Mouse (Mus musculus): ENCODE data around the gene Slc30a2. TPM values are rescaled to one million over a fixed set of nuclear protein-coding genes. Genes with fewer than 3 reads are reported as not detected.
A peak's percentile ranks its signal among the peaks of the same experiment; 100 is the strongest.
"Not testable (repeated sequence)": the region's sequence is repeated elsewhere in the genome, so short reads cannot be mapped to it uniquely, and the experiment has no call there.

The Slc30a2 gene
- 0.41 and 0.51 TPM in 2 replicates for polyA plus RNA-seq (2012; rRNA removed)

DNA sequence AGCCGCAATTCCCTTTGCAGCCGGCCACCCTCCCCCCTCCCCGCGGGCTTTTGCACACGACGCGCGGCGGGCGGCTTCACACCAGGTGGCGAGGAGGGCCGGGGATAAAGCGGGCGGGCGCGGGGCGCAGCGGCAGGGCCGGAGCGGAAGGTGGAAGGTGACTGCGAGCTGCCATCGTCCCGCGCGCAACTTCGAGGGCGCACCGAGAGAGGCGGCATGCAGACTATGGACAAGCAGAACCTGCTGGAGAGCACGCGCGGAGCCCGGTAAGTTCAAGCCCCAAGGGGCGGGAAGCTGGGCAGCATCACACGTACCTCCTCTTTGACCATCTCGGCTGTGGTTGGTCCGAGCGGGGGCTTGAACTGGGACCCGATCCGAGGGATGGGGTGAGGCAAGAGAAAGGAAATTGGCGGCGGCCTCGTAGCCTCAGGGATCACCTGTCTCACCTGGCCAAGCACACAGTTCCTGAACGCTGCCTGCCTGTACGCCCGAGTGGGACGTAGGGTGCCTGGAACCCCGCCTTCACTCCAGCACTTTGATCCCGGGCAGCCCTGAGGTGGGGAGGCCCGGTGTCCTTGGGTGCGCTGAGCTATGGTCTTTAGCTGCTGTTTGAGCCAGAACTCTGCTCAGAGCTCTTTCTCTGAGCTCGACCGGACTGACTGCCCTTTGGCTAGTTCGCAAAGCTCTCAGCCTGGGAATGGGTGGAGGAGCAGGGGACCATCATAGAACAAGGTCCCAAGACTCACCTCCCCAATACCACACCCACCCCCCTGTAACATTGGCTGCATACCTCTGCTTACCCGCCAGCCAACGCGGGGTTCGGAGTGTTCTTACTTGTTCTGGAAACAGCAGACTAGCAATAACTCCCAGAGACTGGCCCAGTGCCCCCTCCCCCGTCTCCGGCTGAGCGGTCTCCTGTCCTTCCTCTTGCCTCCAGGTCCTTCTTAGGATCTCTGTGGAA is at the start of gene Slc30a2:
Slc30a2 (plus strand) TSS at position 111 of the 961 bp plus-strand sequence.
- no peak for DNase-seq
- peaks cover 2% of the 10 kb centered on the region; the same call in 1 of the 2 replicates for H3K4me1 ChIP-seq (ENCODE audit: control insufficient read depth, insufficient read depth, low read length)
- H3K4me3 ChIP-seq (replicated peaks; ENCODE audit: extremely low read depth, low read depth, low read length): peak within 1 kb of the TSS; percentile 11
- WGBS: 5% methylated on average over 61 of the region's 61 CpGs
- TF ChIP-seq CTCF (IDR thresholded peaks at IDR 0.05; ENCODE audit: insufficient read depth, low read length) (no peak), POLR2A (IDR thresholded peaks at IDR 0.05; ENCODE audit: borderline replicate concordance, extremely low read depth, low read depth, low read length) (no peak)

DNA sequence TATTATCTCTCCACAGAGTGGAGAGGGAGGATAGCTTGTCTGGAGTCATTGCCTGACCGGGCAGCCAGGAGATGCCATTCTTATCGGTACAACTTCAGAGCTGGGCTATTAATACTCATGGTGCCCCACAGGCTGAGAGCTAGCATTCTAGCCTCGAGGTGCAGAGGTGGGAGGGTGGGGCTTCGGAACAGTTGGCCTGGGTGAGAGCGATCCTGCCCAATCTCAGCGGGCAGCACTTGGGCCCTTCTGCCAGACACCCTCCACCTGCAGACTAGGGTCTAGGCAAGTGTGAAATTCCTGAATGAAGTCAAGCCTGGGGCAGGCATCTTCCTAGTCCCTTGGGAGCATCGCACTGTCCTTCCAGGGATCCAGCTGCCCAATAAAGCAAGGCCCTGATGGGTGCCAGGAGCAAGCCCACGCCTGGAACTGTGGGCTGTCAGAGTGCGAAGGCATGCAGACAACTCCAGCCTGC is 49.3 kb upstream of the Slc30a2 start:
- H3K4me1 ChIP-seq (ENCODE audit: control insufficient read depth, insufficient read depth, low read length): no peaks in the 10 kb centered on the region
- 48% methylated on average over 9 of the region's 9 CpGs for WGBS
- DNase-seq: no peak
- no peak overlapping the region for H3K4me3 ChIP-seq (replicated peaks; ENCODE audit: extremely low read depth, low read depth, low read length)
- no peak for TF ChIP-seq POLR2A (IDR thresholded peaks at IDR 0.05; ENCODE audit: borderline replicate concordance, extremely low read depth, low read depth, low read length)
- TF ChIP-seq CTCF (IDR thresholded peaks at IDR 0.05; ENCODE audit: insufficient read depth, low read length): no peak

DNA sequence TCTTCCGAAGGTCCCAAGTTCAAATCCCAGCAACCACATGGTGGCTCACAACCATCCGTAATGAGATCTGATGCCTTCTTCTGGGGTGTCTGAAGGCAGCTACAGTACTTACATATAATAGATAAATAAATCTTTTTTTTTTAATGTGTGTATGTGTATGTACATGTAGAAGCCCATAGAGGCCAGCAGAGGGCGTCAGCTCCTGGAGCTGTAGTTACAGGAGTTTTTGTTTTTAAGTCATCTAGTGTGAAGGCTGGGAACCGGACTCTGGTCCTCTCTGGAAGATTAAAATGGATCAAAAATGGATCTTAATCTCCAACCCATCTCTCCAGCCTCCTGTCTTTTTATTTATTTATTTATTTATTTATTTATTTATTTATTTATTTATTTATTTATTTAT is 46.9 kb upstream of the Slc30a2 start:
- not testable (repeated sequence) for H3K4me3 ChIP-seq (replicated peaks; ENCODE audit: extremely low read depth, low read depth, low read length); H3K4me1 ChIP-seq (ENCODE audit: control insufficient read depth, insufficient read depth, low read length); DNase-seq
- 85% methylated on average over 4 of the region's 4 CpGs for WGBS

GRCm38 (mm10) chr4:134296523-134296922 is 46.5 kb upstream of the Slc30a2 start:
- 90% methylated on average over 4 of the region's 4 CpGs for WGBS
- no peak for TF ChIP-seq POLR2A (IDR thresholded peaks at IDR 0.05; ENCODE audit: borderline replicate concordance, extremely low read depth, low read depth, low read length)
- TF ChIP-seq CTCF (IDR thresholded peaks at IDR 0.05; ENCODE audit: insufficient read depth, low read length): no peak
- Histone ChIP-seq H3K4me3 (replicated peaks; ENCODE audit: extremely low read depth, low read depth, low read length) (no peak overlapping the region), H3K4me1 (ENCODE audit: control insufficient read depth, insufficient read depth, low read length) (no peaks in the 10 kb centered on the region)
- DNase-seq: no peak

DNA sequence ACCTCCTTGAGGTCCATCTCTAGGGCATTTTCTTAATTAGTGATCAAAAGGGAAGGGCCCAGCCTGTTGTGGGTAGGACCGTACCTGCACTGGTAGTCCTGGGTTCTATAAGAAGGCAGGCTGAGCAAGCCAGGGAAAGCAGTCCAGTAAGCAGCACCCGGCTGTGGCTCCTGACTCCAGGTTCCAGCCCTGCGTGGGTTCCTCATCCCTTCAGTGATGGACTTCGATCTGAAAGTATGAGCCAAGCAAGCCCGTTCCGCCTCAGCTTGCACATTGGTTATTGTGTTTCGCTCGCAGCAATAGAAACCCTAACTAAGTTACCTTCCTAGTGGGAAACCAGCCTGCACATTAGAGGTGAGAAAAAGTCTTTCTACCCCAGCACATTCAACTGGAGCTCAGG is 45.6 kb upstream of the Slc30a2 start:
- no peaks in the 10 kb centered on the region for H3K4me1 ChIP-seq (ENCODE audit: control insufficient read depth, insufficient read depth, low read length)
- 95% methylated on average over 8 of the region's 8 CpGs for WGBS
- TF ChIP-seq CTCF (IDR thresholded peaks at IDR 0.05; ENCODE audit: insufficient read depth, low read length): no peak
- DNase-seq: no peak
- H3K4me3 ChIP-seq (replicated peaks; ENCODE audit: extremely low read depth, low read depth, low read length): no peak overlapping the region

GRCm38 (mm10) chr4:134298626-134299497 is 44.1 kb upstream of the Slc30a2 start:
- 66% methylated on average over 19 of the region's 19 CpGs for WGBS
- TF ChIP-seq CTCF (IDR thresholded peaks at IDR 0.05; ENCODE audit: insufficient read depth, low read length): no peak
- no peak for TF ChIP-seq POLR2A (IDR thresholded peaks at IDR 0.05; ENCODE audit: borderline replicate concordance, extremely low read depth, low read depth, low read length)
- Histone ChIP-seq H3K4me3 (replicated peaks; ENCODE audit: extremely low read depth, low read depth, low read length) (no peak overlapping the region), H3K4me1 (ENCODE audit: control insufficient read depth, insufficient read depth, low read length) (no peaks in the 10 kb centered on the region)
- no peak for DNase-seq

DNA sequence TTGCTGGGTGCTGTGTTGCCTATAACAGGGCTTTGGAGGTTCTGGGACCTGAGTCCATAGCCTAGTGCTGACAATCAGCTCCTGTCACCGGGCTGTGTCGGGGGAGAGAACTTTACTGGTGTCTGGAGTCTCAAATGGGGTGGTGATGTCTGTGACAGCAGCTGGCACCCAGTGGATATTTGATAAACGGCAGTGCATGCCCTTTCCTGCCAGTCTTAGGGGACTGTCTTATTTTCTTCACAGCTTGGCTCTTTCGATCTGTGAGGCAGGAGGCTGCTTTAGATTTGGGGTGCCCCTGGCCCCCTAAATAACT is 43.5 kb upstream of the Slc30a2 start:
- no peak for TF ChIP-seq POLR2A (IDR thresholded peaks at IDR 0.05; ENCODE audit: borderline replicate concordance, extremely low read depth, low read depth, low read length)
- TF ChIP-seq CTCF (IDR thresholded peaks at IDR 0.05; ENCODE audit: insufficient read depth, low read length): no peak
- no peak for DNase-seq
- WGBS: 32% methylated on average over 4 of the region's 4 CpGs
- H3K4me1 ChIP-seq (ENCODE audit: control insufficient read depth, insufficient read depth, low read length): no peaks in the 10 kb centered on the region
- H3K4me3 ChIP-seq (replicated peaks; ENCODE audit: extremely low read depth, low read depth, low read length): no peak overlapping the region

GRCm38 (mm10) chr4:134300316-134300715 is 42.7 kb upstream of the Slc30a2 start:
- TF ChIP-seq POLR2A (IDR thresholded peaks at IDR 0.05; ENCODE audit: borderline replicate concordance, extremely low read depth, low read depth, low read length) (no peak), CTCF (IDR thresholded peaks at IDR 0.05; ENCODE audit: insufficient read depth, low read length) (no peak)
- no peaks in the 10 kb centered on the region for H3K4me1 ChIP-seq (ENCODE audit: control insufficient read depth, insufficient read depth, low read length)
- no peak overlapping the region for H3K4me3 ChIP-seq (replicated peaks; ENCODE audit: extremely low read depth, low read depth, low read length)
- DNase-seq: peak; percentile 17
- 43% methylated on average over 9 of the region's 9 CpGs for WGBS

GRCm38 (mm10) chr4:134302084-134302483 is 40.9 kb upstream of the Slc30a2 start:
- no peak overlapping the region for H3K4me3 ChIP-seq (replicated peaks; ENCODE audit: extremely low read depth, low read depth, low read length)
- WGBS: 75% methylated on average over 5 of the region's 5 CpGs
- TF ChIP-seq CTCF (IDR thresholded peaks at IDR 0.05; ENCODE audit: insufficient read depth, low read length) (no peak), POLR2A (IDR thresholded peaks at IDR 0.05; ENCODE audit: borderline replicate concordance, extremely low read depth, low read depth, low read length) (no peak)
- peaks cover 2% of the 10 kb centered on the region for H3K4me1 ChIP-seq (ENCODE audit: control insufficient read depth, insufficient read depth, low read length)
- no peak for DNase-seq
